Mouse (Mus musculus): ENCODE measurements around the gene Ahcyl1.
A peak's percentile ranks its signal among the peaks of the same experiment; 100 is the strongest.
"Not testable (repeated sequence)": the region's sequence is repeated elsewhere in the genome, so short reads cannot be mapped to it uniquely, and the experiment has no call there.

The Ahcyl1 gene

DNA sequence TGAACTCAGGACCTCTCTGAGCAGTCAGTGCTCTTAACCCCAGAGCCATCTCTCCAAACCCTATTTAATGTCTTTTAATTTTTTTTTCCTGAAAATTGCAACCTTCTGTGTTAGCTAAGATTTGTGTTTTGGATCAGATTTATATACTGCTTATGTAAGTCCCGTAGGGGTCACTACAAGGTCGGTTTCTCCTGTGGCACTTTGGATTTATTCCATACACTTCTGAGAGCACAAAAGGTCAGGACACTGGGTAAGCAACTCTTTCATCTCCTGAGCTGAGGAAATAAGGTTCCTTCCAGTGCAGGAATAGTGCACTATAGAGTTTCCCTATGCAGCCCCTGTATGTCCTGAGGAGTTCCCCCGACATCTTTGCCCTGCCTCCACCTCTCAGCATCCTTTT lies 40.9 kb downstream of the Ahcyl1 start:
- no peak for DNase-seq (ENCODE audit: low spot score)

- DNase-seq (ENCODE audit: low spot score) = no peak
Observed at GRCm38 (mm10) chr3:107654861-107655260, 41.5 kb downstream of the Ahcyl1 start.

DNA sequence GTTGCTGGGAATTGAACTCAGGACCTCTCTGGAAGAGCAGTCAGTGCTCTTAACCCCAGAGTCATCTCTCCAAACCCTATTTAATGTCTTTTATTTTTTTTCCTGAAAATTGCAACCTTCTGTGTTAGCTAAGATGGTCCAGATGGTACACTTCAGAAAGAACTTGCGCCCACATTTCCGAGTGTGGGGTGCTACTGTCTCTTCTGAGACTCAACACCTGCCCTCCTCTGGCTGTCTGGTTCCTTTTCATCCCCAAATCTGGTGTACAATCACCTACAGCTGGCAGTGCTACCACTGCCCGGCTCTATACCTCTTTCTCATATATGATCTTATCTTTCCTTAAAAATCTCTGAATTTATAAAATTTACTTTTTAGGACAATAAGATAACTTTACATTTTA lies 43.4 kb downstream of the Ahcyl1 start:
- no peak for DNase-seq (ENCODE audit: low spot score)

DNA sequence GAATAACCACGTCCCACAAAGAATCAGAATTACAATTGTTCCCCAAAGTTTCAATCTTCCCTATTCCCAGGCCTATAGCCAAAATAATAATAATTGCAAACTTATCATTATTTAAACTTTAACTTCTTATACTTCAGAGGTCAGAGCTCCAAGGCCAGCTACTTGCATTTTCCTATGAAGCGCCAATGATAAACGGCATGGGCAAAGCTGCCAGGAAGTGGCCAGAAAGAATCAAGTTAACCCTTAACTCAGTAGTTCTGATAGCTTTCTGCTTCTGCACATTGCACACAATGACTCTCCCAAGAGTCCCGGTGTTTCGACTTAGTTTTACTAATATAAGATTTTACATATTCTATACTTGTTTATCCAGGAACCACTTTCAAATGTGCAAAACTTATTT lies 46.1 kb downstream of the Ahcyl1 start:
- DNase-seq (ENCODE audit: low spot score) = not testable (repeated sequence)

GRCm38 (mm10) chr3:107646947-107647346 lies 49.4 kb downstream of the Ahcyl1 start:
- no peak for DNase-seq (ENCODE audit: low spot score)

- no peak for DNase-seq (ENCODE audit: low spot score)
Observed at GRCm38 (mm10) chr3:107637606-107638172, 58.7 kb downstream of the Ahcyl1 start.

DNA sequence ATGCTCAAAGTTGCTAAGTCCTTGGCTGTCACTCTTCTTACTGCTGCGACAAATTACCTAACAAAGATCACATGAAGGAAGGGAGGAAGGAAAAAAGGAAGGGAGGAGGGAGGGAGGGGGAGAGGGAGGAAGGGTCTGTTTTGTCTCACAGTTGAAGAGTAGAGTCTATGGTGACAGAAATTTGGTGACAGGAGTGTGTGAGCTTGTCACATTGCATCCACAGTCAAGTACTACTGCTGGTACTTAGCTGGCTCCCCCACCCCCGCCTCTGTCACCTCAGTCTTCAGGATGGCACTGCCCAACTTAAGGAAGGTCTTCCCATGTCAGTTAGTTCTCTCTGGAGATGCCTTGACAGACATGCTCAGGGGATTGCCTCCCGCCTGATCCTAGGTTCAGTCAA lies 60.1 kb downstream of the Ahcyl1 start:
- no peak for DNase-seq (ENCODE audit: low spot score)

GRCm38 (mm10) chr3:107635836-107636235 lies 60.5 kb downstream of the Ahcyl1 start:
- no peak for DNase-seq (ENCODE audit: low spot score)

GRCm38 (mm10) chr3:107633906-107634305 lies 62.5 kb downstream of the Ahcyl1 start:
- DNase-seq (ENCODE audit: low spot score) = no peak

DNA sequence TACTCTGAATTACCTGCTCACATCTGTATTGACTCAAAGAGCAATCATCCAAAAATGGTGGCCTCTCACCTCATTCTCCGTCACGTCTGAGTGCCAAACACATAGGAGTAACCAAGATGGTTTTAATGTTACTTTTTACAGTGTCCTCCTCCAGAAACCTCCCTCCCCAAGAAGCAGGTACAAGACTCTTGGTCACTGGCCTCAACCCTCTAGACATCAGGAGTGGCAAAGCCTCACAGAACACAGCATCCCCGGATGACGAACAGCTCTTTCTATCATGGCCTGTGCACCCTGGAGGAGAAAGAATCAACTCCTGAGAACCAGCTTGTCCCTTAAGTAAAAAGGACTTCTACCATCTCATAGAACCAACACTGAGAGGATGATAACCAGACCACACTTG lies 63.6 kb downstream of the Ahcyl1 start:
- no peak for DNase-seq (ENCODE audit: low spot score)

GRCm38 (mm10) chr3:107631523-107631958 lies 64.8 kb downstream of the Ahcyl1 start, which contains the start of gene Strip1:
TSS of gene Strip1 (minus strand) at chr3:107631694.
- peak; percentile 83 for DNase-seq (ENCODE audit: low spot score)

GRCm38 (mm10) chr3:107630682-107631522 lies 65.5 kb downstream of the Ahcyl1 start, which contains the start of gene Gm10961:
TSS of gene Gm10961 (plus strand) at chr3:107631322.
- peak; percentile 35 for DNase-seq (ENCODE audit: low spot score)

DNA sequence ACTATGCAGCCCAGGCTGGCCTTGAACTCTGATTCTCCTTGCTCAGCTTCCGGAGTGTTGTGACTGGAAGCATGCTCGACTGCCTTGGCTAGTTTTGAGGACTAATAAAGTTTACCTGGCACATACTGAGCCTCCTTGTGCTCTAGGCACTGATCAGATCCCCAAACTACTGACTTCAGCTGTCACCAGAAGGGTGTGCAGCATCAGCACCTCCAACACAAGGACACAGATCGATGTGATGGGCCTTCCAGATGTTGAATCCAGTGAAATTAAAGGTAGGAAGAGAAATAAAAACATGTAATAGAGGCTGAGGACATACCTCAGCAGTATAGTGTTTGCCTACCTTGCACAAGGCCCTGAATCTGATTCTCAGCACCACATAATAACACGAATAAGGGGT lies 66.9 kb downstream of the Ahcyl1 start:
- DNase-seq (ENCODE audit: low spot score) = no peak

DNA sequence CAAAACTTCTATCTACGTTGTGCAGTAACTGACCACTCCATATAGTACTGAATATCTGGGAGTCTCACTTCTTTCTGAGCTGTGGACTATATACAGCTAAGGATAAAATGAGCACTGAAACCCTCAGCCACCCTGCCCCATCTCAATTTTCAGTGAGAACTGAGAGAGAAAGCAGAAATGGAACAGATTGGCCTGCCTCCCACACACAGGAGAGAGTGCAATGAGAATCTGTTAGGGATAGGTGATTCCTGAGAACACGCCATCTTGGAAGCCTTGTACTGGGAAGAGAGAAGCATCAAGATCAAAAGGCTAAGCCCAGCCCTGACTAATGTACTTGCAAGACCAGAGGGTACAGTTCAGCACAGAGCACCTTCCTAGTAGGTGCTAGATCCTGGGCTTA lies 67.8 kb downstream of the Ahcyl1 start:
- DNase-seq (ENCODE audit: low spot score) = no peak

DNA sequence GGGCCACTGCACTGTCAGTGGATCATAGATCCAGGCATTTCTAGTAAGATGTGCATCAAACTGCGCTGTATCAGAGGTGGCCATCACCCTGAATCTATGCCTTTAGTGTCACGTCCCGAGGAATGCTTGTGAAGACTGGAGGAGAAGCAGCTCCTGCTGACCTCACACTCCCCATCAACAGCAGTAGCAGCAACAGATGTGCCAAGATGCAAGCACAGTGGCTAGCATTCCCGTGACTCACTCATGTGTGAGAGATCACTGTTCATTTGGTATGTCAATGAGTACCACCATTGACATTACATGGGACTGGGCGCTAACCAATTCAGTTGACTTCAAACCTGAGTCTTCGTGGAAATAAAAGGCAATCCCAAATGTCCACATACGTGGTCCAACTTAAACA lies 68.7 kb downstream of the Ahcyl1 start:
- no peak for DNase-seq (ENCODE audit: low spot score)

DNA sequence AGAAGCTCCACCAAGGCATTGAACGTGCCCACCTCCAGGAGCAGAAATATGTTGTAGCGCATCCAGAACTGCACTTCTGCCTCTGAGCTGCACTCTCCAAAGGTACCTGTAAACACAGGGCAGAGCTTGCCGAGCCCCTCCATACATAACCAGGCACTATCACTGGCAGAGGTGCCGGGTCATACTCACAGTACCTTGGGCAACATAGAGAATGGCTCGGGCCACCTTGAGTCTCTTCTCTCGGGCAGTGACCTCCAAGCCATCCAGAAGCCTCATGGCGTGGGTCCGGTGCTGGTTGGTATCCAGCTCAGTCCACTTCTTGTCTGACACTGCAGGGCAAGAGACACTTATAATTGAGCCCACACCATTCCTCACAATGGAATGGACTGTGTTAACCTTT lies 69.6 kb downstream of the Ahcyl1 start:
- DNase-seq (ENCODE audit: low spot score) = no peak

- no peak for DNase-seq (ENCODE audit: low spot score)
Observed at GRCm38 (mm10) chr3:107625536-107625935, 70.8 kb downstream of the Ahcyl1 start.

DNA sequence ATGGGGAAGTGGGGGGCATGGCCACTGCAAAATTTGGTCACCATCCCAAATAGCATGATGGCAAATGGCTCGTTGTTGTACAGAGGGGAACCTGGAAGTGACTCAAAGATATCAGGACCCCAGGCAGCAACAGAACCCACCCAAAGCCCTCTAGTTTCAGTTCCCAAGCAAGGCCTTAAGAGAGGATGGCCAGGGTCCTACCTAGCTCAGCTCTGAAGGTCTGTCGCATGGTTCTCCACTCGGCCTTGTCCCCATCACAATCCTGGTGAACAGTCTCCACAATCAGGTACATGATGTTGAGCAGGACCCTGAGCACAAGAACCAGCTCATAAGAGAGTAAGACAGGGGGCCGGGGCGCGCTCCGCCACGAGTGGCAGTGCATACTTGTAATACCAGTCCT lies 71.9 kb downstream of the Ahcyl1 start:
- no peak for DNase-seq (ENCODE audit: low spot score)

DNA sequence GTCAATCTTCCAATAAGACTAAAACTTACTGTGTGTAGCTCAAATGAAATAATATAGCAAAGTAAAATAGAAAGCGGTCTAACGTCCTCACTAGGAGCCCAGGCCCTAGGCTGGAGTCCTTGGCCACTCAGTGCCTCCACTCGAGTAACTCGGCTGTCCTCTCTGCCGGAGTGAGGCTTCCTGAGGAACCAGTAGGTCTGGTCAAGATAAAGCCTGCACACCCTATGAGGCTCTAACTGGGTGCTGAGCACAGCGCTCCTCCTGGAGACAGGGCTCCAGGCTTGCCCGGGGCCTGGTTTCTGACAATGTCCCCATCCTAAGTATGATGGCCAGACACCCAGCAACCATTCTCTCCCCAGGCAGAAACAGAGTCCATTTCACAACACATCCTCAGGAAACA lies 73.8 kb downstream of the Ahcyl1 start:
- no peak for DNase-seq (ENCODE audit: low spot score)

DNA sequence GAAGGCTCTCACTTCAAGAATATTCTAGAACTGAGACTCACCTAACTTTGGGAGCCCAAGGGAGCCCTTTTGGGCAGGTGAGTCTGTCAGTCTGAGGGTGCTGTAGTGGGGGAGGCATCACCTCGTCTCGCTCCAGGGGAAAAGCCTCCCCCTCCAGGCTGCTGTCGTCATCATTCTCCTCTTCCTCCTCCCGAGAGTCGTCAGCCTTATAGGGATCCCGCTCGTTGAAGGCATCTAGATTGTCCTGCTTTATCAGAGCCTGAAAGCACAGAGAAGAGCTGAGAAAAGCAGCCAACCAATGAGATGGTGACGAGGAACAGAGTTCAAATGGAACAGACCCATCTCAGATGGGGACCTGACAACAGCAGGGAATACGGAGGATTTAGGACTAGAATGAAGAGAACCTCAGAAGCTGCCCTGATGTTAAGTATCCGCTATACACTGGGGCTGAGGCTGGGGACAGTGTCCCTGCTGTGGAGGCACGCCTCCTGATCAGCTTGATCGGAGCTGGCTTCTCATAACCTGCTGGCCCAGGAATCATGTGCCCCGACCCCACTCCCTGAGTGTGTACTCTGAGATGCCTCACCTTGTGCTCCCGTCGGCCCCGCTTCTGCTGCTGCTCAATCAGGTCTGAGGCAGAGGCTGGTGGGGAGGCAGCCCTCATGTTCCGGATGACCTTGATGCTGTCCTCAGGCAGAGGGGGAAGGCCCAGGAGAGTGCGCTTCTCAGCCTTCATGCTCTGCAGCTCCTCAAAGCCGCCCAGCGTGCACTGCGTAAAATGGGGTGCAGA lies 74.9 kb downstream of the Ahcyl1 start:
- DNase-seq (ENCODE audit: low spot score) = no peak

DNA sequence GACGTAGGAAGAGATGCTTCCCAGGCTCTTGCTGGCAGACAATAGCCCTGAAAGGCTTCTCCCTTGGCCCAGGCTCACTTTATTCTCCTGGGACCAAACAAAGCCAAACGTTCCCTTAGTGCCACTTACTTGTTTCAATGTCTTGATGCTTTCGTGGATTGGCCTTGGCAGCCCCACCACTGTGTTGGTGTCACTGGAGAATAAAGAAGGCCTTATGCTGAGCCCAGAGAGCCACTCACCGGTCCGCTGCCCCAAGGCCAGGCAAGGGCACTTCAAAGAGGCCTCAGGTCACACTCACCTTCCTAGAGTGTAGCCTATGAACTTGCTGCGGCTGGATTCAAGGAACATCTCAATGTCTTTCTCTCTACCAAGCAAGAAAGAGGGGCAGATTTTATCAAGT lies 76.4 kb downstream of the Ahcyl1 start:
- DNase-seq (ENCODE audit: low spot score) = no peak

DNA sequence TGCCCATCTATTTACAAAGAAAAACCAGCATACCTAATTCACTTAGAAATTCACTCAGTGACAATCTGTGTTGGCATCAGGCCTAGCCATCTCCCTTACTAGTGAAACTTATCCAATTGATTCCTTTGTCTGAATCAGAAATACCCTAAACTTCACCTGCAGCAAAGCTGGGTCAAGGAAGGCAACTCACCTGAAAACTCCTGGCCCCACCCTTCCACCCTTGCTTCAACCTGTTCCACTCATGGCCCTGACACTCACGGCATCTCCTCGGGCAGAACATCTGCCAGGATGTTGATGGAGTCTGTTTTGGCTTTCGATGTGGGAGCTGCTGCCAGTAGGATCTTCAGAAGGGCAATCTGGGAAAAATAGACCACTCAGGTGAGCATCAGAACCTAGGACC lies 78.6 kb downstream of the Ahcyl1 start:
- no peak for DNase-seq (ENCODE audit: low spot score)

All from ovary, postnatal 14 days (tissue).